Mouse (Mus musculus) limb, embryonic 14.5 days (tissue): Measurements from ENCODE around the gene Pde9a. TPM values are rescaled to one million over a fixed set of nuclear protein-coding genes. Genes with fewer than 3 reads are reported as not detected.

Source experiments
- ATAC-seq: fragments of 200-750 bp; cut with Nextera tagmentation; 2 replicates; pipeline ENCODE4 v1.8.0; 2017; ENCODE audit warnings: low read depth, moderate number of reproducible peaks, moderate TSS enrichment; ENCODE audit not compliant: low FRiP score
- DNase-seq: peaks from one replicate; pipeline ENCODE4 v3.0.0-alpha.2; 2015; ENCODE audit warnings: low spot score
- H3K27ac ChIP-seq: fragments of 300-500 bp; sonication (generic); replicated peaks from 2 replicates; pipeline ENCODE4 v1.5.1; 2014; ENCODE audit warnings: low read depth, mild to moderate bottlenecking, low read length, moderate library complexity, mixed read lengths
- H3K27me3 ChIP-seq: fragments of 300-500 bp; sonication (generic); 2 replicates; pipeline ENCODE4 v1.6.1; 2014; ENCODE audit warnings: low read length, mixed read lengths; ENCODE audit not compliant: control insufficient read depth, insufficient read depth
- H3K36me3 ChIP-seq: fragments of 300-500 bp; sonication (generic); 2 replicates; pipeline ENCODE4 v1.6.1; 2014; ENCODE audit warnings: mild to moderate bottlenecking, low read length, moderate library complexity, mixed read lengths; ENCODE audit not compliant: control insufficient read depth, insufficient read depth
- H3K4me1 ChIP-seq: fragments of 300-500 bp; sonication (generic); 2 replicates; pipeline ENCODE4 v1.6.1; 2014; ENCODE audit warnings: antibody characterized with exemption, low read length, mixed read lengths; ENCODE audit not compliant: control insufficient read depth, insufficient read depth
- H3K4me2 ChIP-seq: fragments of 300-500 bp; sonication (generic); replicated peaks from 2 replicates; pipeline ENCODE4 v1.6.1; 2014; ENCODE audit warnings: low read depth, mild to moderate bottlenecking, low read length, moderate library complexity; ENCODE audit not compliant: severe bottlenecking
- H3K4me3 ChIP-seq: fragments of 300-500 bp; sonication (generic); replicated peaks from 2 replicates; pipeline ENCODE4 v1.5.1; 2014; ENCODE audit warnings: low read length
- H3K9ac ChIP-seq: fragments of 300-500 bp; sonication (generic); 2 replicates; pipeline ENCODE4 v1.6.1; 2014; ENCODE audit warnings: mild to moderate bottlenecking, low read depth, low read length, moderate library complexity; ENCODE audit not compliant: severe bottlenecking
- H3K9me3 ChIP-seq: fragments of 300-500 bp; sonication (generic); 2 replicates; pipeline ENCODE4 v1.6.1; 2016; ENCODE audit warnings: low read length; ENCODE audit not compliant: control insufficient read depth
- POLR2A ChIP-seq: fragments of 200-500 bp; IDR thresholded peaks from 2 replicates; pipeline ENCODE4 v1.8.0; 2012; ENCODE audit warnings: inconsistent platforms, mild to moderate bottlenecking, moderate library complexity, borderline replicate concordance; ENCODE audit not compliant: insufficient read depth, insufficient read length; ENCODE audit errors: extremely low read depth
- WGBS: fragments of 180-500 bp; shearing (Covaris S2); extraction: QIAGEN DNeasy Blood & Tissue Kit; methylation state at CpG from one replicate; pipeline ENCODE4 v1.1.7; 2014; 5-methylcytosine and 5-hydroxymethylcytosine counted together
- polyA plus RNA-seq, 2 experiments: library from polyadenylated mRNA; depleted of rRNA in 1 of 2; stranded (reverse) in 1 of 2; unstranded in 1 of 2; fragments of >200 nt; fragmentation: Nextera tagmentation in 1 of 2; extraction: Ambion mirVana in 1 of 2; gene quantifications; 2 replicates each; pipeline versions ENCODE4 v1.2.1 to v1.2.3; 2012 to 2014

Gene Pde9a
- polyA plus RNA-seq, 2 experiments, result 27.2 to 47.3 TPM

- Histone ChIP-seq H3K4me1 (no peaks in the 10 kb centered on the region), H3K9ac (no peak overlapping the region), H3K36me3 (peaks cover 94% of the 10 kb centered on the region), H3K9me3 (no peaks in the 10 kb centered on the region), H3K4me3 (no peak overlapping the region), H3K4me2 (no peak overlapping the region), H3K27ac (no peak overlapping the region), H3K27me3 (no peaks in the 10 kb centered on the region)
- no peak for TF ChIP-seq POLR2A
- ATAC-seq, result no peak
- no peak for DNase-seq
- WGBS, result 92% methylated on average over 12 of the region's 12 CpGs
Measured at GRCm38 (mm10) chr17:31502261-31502927, 116.4 kb downstream of the Pde9a start.

GRCm38 (mm10) chr17:31503337-31503736 lies 117.3 kb downstream of the Pde9a start:
- no peaks in the 10 kb centered on the region for H3K4me1 ChIP-seq

GRCm38 (mm10) chr17:31503936-31504335 lies 117.9 kb downstream of the Pde9a start:
- H3K27ac ChIP-seq, result no peak overlapping the region
- H3K9me3 ChIP-seq, result no peaks in the 10 kb centered on the region
- DNase-seq (no peak), ATAC-seq (no peak)
- TF ChIP-seq POLR2A, result no peak
- H3K36me3 ChIP-seq, result peaks cover 92% of the 10 kb centered on the region
- no peak overlapping the region for H3K4me3 ChIP-seq
- no peak overlapping the region for H3K4me2 ChIP-seq
- no peak overlapping the region for H3K9ac ChIP-seq
- H3K27me3 ChIP-seq, result no peaks in the 10 kb centered on the region
- 93% methylated on average over 2 of the region's 2 CpGs for WGBS
- H3K4me1 ChIP-seq, result no peaks in the 10 kb centered on the region

More at GRCm38 (mm10) chr17:31503337-31503736, 117.3 kb downstream of the Pde9a start:
- Histone ChIP-seq H3K4me2 (no peak overlapping the region), H3K9me3 (no peaks in the 10 kb centered on the region), H3K27me3 (no peaks in the 10 kb centered on the region), H3K36me3 (peaks cover 93% of the 10 kb centered on the region), H3K27ac (no peak overlapping the region), H3K9ac (no peak overlapping the region), H3K4me3 (no peak overlapping the region)
- ATAC-seq, result no peak
- no peak for DNase-seq
- TF ChIP-seq POLR2A, result no peak
- 94% methylated on average over 12 of the region's 12 CpGs for WGBS

GRCm38 (mm10) chr17:31505013-31505412 lies 119.0 kb downstream of the Pde9a start:
- no peak overlapping the region for H3K9ac ChIP-seq
- peaks cover 89% of the 10 kb centered on the region for H3K36me3 ChIP-seq
- DNase-seq, result no peak

GRCm38 (mm10) chr17:31506282-31506681 lies 120.3 kb downstream of the Pde9a start:
- no peak overlapping the region for H3K9ac ChIP-seq

More at GRCm38 (mm10) chr17:31505013-31505412, 119.0 kb downstream of the Pde9a start:
- TF ChIP-seq POLR2A, result no peak
- 90% methylated on average over 5 of the region's 5 CpGs for WGBS
- no peaks in the 10 kb centered on the region for H3K4me1 ChIP-seq
- no peak for ATAC-seq
- no peaks in the 10 kb centered on the region for H3K9me3 ChIP-seq
- H3K4me2 ChIP-seq, result no peak overlapping the region
- no peaks in the 10 kb centered on the region for H3K27me3 ChIP-seq
- no peak overlapping the region for H3K4me3 ChIP-seq
- H3K27ac ChIP-seq, result no peak overlapping the region

More at GRCm38 (mm10) chr17:31506282-31506681, 120.3 kb downstream of the Pde9a start:
- Histone ChIP-seq H3K4me2 (no peak overlapping the region), H3K4me3 (no peak overlapping the region), H3K4me1 (peaks cover 2% of the 10 kb centered on the region; the same call in 1 of the 2 replicates), H3K36me3 (peaks cover 78% of the 10 kb centered on the region), H3K9me3 (no peaks in the 10 kb centered on the region), H3K27me3 (no peaks in the 10 kb centered on the region), H3K27ac (no peak overlapping the region)
- WGBS, result 91% methylated on average over 7 of the region's 7 CpGs
- DNase-seq (no peak), ATAC-seq (no peak)
- TF ChIP-seq POLR2A, result no peak
